Mouse (Mus musculus) adrenal gland, postnatal 25 days (tissue): ENCODE data around the gene Osbp2. TPM values are rescaled to one million over a fixed set of nuclear protein-coding genes. Genes with fewer than 3 reads are reported as not detected.

ENCODE experiments used
- total RNA-seq: library from RNA; stranded (reverse); gene quantifications from 2 replicates; pipeline ENCODE4 v1.2.3, GENCODE M21; 2021

The Osbp2 gene
- total RNA-seq, 1 experiment from 2014 or later: 2.6 TPM

Other genes starting within 250 kb of the Osbp2 start
- gene Morc2a, start 214.7 kb downstream of the Osbp2 start, total RNA-seq: 62.3 and 69.5 TPM in 2 replicates
- gene 4921536K21Rik, start 31.2 kb upstream of the Osbp2 start, total RNA-seq: 0.33 and 0.82 TPM in 2 replicates
- 3.9 and 4.1 TPM in 2 replicates for gene Dusp18, start 31.3 kb upstream of the Osbp2 start, total RNA-seq
- 6.6 and 6.9 TPM in 2 replicates for gene Slc35e4, start 50.8 kb upstream of the Osbp2 start, total RNA-seq
- gene Tcn2, start 68.3 kb upstream of the Osbp2 start, total RNA-seq: 125 and 128 TPM in 2 replicates
- gene Pes1, start 100.1 kb upstream of the Osbp2 start, total RNA-seq: 58.3 and 73.6 TPM in 2 replicates
- gene 4930556J24Rik, start 112.9 kb upstream of the Osbp2 start, total RNA-seq: not detected in 2 replicates
- 0.24 TPM in 1 of 2 replicates, not detected in the other for gene Gal3st1, start 119.7 kb upstream of the Osbp2 start, total RNA-seq
- gene Sec14l4, start 167.6 kb upstream of the Osbp2 start, total RNA-seq: 5.8 and 7.7 TPM in 2 replicates
- gene Sec14l3, start 200.9 kb upstream of the Osbp2 start, total RNA-seq: not detected in 2 replicates
- gene Mtfp1, start 231.5 kb upstream of the Osbp2 start, total RNA-seq: 14.5 and 21.9 TPM in 2 replicates